Mouse (Mus musculus) bone marrow, adult 2 months (tissue): Measurements from ENCODE around the gene Wdfy4.

Experiments
- CTCF ChIP-seq: fragments of 200-500 bp; IDR thresholded peaks from 2 replicates; pipeline ENCODE4 v1.5.1; 2011; ENCODE audit warnings: low read length, control low read depth; ENCODE audit not compliant: control insufficient read depth, insufficient read depth
- POLR2A ChIP-seq: fragments of 200-500 bp; IDR thresholded peaks from 2 replicates; pipeline ENCODE4 v1.6.1; 2011; ENCODE audit warnings: low read depth, mild to moderate bottlenecking, control low read depth, low read length, borderline replicate concordance; ENCODE audit not compliant: control insufficient read depth

DNA sequence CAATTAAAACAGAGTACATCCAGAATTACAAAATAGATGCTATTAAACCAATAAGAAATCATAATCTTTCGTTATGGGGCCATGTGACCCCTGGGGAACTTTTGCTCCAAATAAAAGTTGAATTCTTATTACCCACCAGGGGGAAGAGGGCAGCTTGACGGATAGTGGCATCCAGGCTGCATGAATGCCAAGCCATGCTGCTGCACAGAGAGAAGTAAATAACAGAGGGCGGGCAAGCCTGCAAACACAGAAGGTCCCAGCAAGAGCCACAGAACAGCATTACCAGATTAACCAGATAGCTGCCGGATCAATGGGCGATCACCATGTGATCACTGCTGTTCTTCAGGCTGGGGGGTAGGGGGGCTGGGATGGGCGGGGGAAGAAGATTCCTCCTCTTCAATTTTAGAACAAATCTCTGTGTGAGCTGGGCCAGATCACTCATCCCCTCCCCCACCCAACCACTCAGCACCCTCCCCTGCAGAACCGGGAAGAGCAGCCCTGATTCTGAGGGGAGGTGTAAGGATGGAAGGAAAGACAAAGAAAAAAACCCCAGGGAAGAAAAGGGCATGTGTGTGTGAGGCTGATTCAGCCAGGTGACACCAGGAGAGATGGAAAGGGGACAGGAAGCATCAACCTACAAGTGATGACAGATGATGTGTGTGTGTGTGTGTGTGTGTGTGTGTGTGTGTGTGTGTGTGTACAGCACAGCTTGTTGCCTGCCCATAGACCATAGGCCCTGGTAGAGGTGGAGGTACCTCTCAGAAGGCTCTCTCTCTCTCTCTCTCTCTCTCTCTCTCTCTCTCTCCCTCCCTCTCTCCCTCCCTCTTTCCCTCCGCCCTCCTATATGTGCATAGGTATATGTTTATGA is 185.0 kb downstream of the Wdfy4 start:
- no peak for TF ChIP-seq CTCF
- no peak for TF ChIP-seq POLR2A
